Mouse (Mus musculus) kidney, postnatal 0 days (tissue): ENCODE measurements at regions not wholly inside any gene's neighbourhood (a gene's known extent, or its start where the extent isn't known, plus 50 kb on each side); places are given as distances from the start of the nearest gene placed in this dataset.
"Not testable (repeated sequence)": the region's sequence is repeated elsewhere in the genome, so short reads cannot be mapped to it uniquely, and the experiment has no call there.

Experiments
- ATAC-seq: fragments of 200-750 bp; cut with Nextera tagmentation; replicated peaks from 2 replicates; pipeline ENCODE4 v1.8.0; 2017; ENCODE audit warnings: low read depth, moderate number of reproducible peaks, moderate TSS enrichment, moderate library complexity; ENCODE audit not compliant: low FRiP score
- DNase-seq: peaks from one replicate; pipeline ENCODE4 v3.0.0-alpha.2; 2016; ENCODE audit warnings: low spot score
- H3K27ac ChIP-seq: fragments of 300-500 bp; sonication (generic); 2 replicates; pipeline ENCODE4 v1.5.1; 2014; ENCODE audit warnings: mild to moderate bottlenecking
- H3K27me3 ChIP-seq: fragments of 300-500 bp; sonication (generic); 2 replicates; pipeline ENCODE4 v1.6.1; 2014; ENCODE audit warnings: low read length, mixed read lengths; ENCODE audit not compliant: insufficient read depth
- H3K36me3 ChIP-seq: fragments of 300-500 bp; sonication (generic); 2 replicates; pipeline ENCODE4 v1.6.1; 2014; ENCODE audit warnings: low read length, mixed read lengths; ENCODE audit not compliant: insufficient read depth
- H3K4me1 ChIP-seq: fragments of 300-500 bp; sonication (generic); replicated peaks from 2 replicates; pipeline ENCODE4 v1.6.1; 2014; ENCODE audit warnings: antibody characterized with exemption, low read length, mixed read lengths; ENCODE audit not compliant: insufficient read depth
- H3K4me2 ChIP-seq: fragments of 300-500 bp; sonication (generic); 2 replicates; pipeline ENCODE4 v1.6.1; 2014; ENCODE audit warnings: mild to moderate bottlenecking, low read length, moderate library complexity, mixed read lengths
- H3K4me3 ChIP-seq: fragments of 300-500 bp; sonication (generic); replicated peaks from 2 replicates; pipeline ENCODE4 v1.5.1; 2014; ENCODE audit warnings: low read depth, low read length
- H3K9ac ChIP-seq: fragments of 300-500 bp; sonication (generic); 2 replicates; pipeline ENCODE4 v1.6.1; 2014; ENCODE audit warnings: low read depth, low read length
- H3K9me3 ChIP-seq: fragments of 300-500 bp; sonication (generic); replicated peaks from 2 replicates; pipeline ENCODE4 v1.6.1; 2016; ENCODE audit warnings: low read length, inconsistent platforms, mixed read lengths
- CTCF ChIP-seq: IDR thresholded peaks from 2 replicates; pipeline ENCODE4 v1.5.1; 2016; ENCODE audit warnings: antibody characterized with exemption, low read depth, mild to moderate bottlenecking, moderate library complexity
- WGBS: fragments of 180-500 bp; shearing (Covaris S2); extraction: QIAGEN DNeasy Blood & Tissue Kit; methylation state at CpG from one replicate; pipeline ENCODE4 v1.1.7; 2014; 5-methylcytosine and 5-hydroxymethylcytosine counted together

GRCm38 (mm10) chr17:7537210-7537609, 151.9 kb upstream of the Unc93a2 start:
- Histone ChIP-seq H3K4me2 (no peak overlapping the region), H3K27me3 (no peaks in the 10 kb centered on the region), H3K9ac (no peak overlapping the region), H3K27ac (0 out of 2 replicates have a peak overlapping the region, but pooled peaks have one; percentile 63), H3K4me1 (no peaks in the 10 kb centered on the region), H3K9me3 (no peaks in the 10 kb centered on the region), H3K4me3 (no peak overlapping the region), H3K36me3 (no peaks in the 10 kb centered on the region)
- no peak for ATAC-seq
- TF ChIP-seq CTCF, result no peak
- 81% methylated on average over 5 of the region's 5 CpGs for WGBS
- DNase-seq, result no peak

DNA sequence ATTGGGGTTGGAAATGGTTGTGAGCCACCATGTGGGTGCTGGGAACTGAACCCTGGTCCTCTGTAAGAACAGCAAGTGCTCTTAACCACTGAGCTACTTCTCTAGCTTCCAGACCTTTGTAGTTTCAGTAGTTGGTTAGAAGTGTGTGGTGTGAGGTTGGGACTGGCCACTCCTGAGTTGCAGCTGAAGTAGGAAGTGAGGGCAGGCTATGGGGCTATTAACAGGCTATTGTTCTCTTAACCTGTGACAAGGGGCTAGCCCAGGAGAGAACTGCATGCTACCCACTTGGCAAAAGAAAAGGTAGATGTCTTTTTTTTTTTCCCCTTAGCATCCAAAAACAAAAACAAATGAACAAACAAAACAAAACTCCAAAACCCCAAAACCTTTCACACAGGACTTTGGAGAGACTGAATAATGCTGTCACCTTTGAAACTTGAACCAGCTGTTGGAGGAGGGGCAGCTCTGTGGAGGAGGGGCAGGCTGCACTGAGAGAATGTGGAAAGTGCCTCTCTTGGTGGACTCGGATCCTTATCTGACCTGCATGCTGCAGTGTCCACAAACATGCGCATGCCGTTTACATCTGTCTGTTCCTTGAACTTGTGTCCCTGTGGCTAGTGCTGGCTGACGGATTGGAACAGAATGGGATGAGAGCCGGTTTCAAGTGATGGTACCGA, 149.3 kb upstream of the Unc93a2 start:
- H3K4me2 ChIP-seq, result no peak overlapping the region
- H3K27me3 ChIP-seq, result no peaks in the 10 kb centered on the region
- TF ChIP-seq CTCF, result no peak
- H3K36me3 ChIP-seq, result no peaks in the 10 kb centered on the region
- no peak for DNase-seq
- no peak overlapping the region for H3K9ac ChIP-seq
- H3K27ac ChIP-seq, result no peak overlapping the region
- H3K9me3 ChIP-seq, result no peaks in the 10 kb centered on the region
- no peak overlapping the region for H3K4me3 ChIP-seq
- no peaks in the 10 kb centered on the region for H3K4me1 ChIP-seq
- no peak for ATAC-seq
- 82% methylated on average over 6 of the region's 6 CpGs for WGBS

DNA sequence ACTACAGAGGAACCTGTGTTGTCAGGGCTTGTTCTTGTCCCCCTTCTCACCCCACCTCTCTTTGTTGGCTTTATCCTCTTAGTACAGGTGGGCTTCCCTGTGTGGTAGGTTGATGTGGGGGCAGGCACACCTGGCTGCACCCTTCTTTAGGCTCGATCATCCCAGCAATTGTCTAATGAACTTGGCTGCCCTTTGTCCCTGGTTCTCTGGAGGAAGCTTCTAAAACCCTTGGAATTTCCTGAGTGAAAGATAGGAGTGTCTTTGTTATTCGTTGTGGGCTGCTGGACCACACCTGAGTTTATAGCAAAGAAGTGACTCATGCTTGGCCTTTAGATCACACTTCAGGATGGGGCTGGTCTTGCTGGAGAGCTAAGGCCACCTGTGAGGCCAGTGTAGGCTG, 148.3 kb upstream of the Unc93a2 start:
- Histone ChIP-seq H3K36me3 (no peaks in the 10 kb centered on the region), H3K27me3 (no peaks in the 10 kb centered on the region), H3K9ac (no peak overlapping the region), H3K27ac (no peak overlapping the region), H3K4me2 (no peak overlapping the region), H3K9me3 (no peaks in the 10 kb centered on the region), H3K4me3 (no peak overlapping the region), H3K4me1 (no peaks in the 10 kb centered on the region)
- DNase-seq, result no peak
- 43% methylated on average over 2 of the region's 2 CpGs for WGBS
- TF ChIP-seq CTCF, result no peak
- ATAC-seq, result no peak

DNA sequence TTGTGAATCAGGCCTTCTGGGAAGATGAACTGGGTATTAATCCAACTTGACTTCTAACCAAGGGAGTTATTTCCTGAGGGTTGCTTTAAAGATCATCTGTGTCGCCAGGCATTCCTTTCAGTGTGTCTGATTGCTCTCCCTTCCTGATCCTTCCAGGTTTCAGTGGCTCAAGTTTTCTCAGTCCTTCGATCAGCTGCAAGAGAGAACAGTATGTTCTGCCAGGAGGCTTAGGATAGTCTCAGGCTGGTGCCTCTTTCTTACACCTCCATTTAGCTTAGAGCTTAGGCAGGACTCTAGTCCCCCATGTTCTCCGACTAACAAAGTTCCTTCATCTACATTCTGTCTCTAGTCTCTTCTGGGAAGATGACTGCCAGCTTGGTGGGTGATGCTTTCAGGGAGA, 147.4 kb upstream of the Unc93a2 start:
- Histone ChIP-seq H3K27ac (no peak overlapping the region), H3K36me3 (no peaks in the 10 kb centered on the region), H3K9me3 (no peaks in the 10 kb centered on the region), H3K27me3 (no peaks in the 10 kb centered on the region), H3K9ac (no peak overlapping the region), H3K4me2 (no peak overlapping the region), H3K4me1 (no peaks in the 10 kb centered on the region), H3K4me3 (no peak overlapping the region)
- DNase-seq (no peak), ATAC-seq (no peak)
- no peak for TF ChIP-seq CTCF
- WGBS, result 82% methylated on average over 3 of the region's 3 CpGs

DNA sequence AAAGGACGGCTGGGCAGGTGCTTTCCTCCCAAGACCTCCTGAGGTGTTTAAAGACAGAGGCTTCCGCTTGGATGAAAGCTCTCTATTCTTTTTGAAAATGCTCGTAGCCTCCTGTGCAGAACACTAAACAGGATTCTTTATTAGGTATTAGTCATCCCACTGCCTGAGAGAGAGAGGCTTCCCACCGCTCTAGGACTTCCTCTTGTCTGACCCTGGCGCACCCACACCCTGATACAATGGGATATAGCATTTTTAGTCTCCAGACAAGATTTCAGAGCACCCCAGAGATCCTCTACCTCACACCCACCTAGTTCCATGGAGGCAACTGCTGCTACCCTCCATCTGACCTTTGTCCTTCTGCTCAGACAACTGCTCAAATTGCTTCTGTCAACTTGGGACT, 144.0 kb upstream of the Unc93a2 start:
- H3K4me1 ChIP-seq, result no peaks in the 10 kb centered on the region
- TF ChIP-seq CTCF, result no peak
- no peaks in the 10 kb centered on the region for H3K27me3 ChIP-seq
- H3K9me3 ChIP-seq, result no peaks in the 10 kb centered on the region
- no peak overlapping the region for H3K4me2 ChIP-seq
- H3K27ac ChIP-seq, result no peak overlapping the region
- H3K36me3 ChIP-seq, result no peaks in the 10 kb centered on the region
- no peak overlapping the region for H3K9ac ChIP-seq
- H3K4me3 ChIP-seq, result no peak overlapping the region
- DNase-seq (no peak), ATAC-seq (no peak)
- 58% methylated on average over 5 of the region's 5 CpGs for WGBS

GRCm38 (mm10) chr17:7527681-7528080, 142.4 kb upstream of the Unc93a2 start:
- 66% methylated on average over 3 of the region's 3 CpGs for WGBS
- Histone ChIP-seq H3K27me3 (no peaks in the 10 kb centered on the region), H3K36me3 (no peaks in the 10 kb centered on the region), H3K4me3 (no peak overlapping the region), H3K9me3 (no peaks in the 10 kb centered on the region), H3K4me1 (no peaks in the 10 kb centered on the region), H3K27ac (no peak overlapping the region), H3K9ac (no peak overlapping the region), H3K4me2 (no peak overlapping the region)
- TF ChIP-seq CTCF, result peak; percentile 51; the same call in 1 of the 2 replicates
- ATAC-seq (no peak), DNase-seq (peak; percentile 40)

- not testable (repeated sequence) for ATAC-seq, H3K9ac ChIP-seq, H3K4me2 ChIP-seq, H3K4me1 ChIP-seq, H3K4me3 ChIP-seq, H3K36me3 ChIP-seq, H3K27me3 ChIP-seq, DNase-seq, H3K27ac ChIP-seq, H3K9me3 ChIP-seq
- WGBS, result 74% methylated on average over 11 of the region's 11 CpGs
Measured at GRCm38 (mm10) chr17:7524497-7524896, 139.2 kb upstream of the Unc93a2 start.
